Mouse (Mus musculus) limb, embryonic 15.5 days (tissue): Measurements from ENCODE around the gene Copg1. TPM values are rescaled to one million over a fixed set of nuclear protein-coding genes. Genes with fewer than 3 reads are reported as not detected.

Experiments used
- ATAC-seq: fragments of 200-750 bp; cut with Nextera tagmentation; 2 replicates; pipeline ENCODE4 v1.8.0; 2017; ENCODE audit warnings: low read depth, moderate TSS enrichment; ENCODE audit not compliant: insufficient number of reproducible peaks, low FRiP score, low TSS enrichment
- H3K27ac ChIP-seq: fragments of 300-500 bp; sonication (generic); 2 replicates; pipeline ENCODE4 v1.5.1; 2015; ENCODE audit warnings: moderate library complexity, mild to moderate bottlenecking, inconsistent platforms
- H3K27me3 ChIP-seq: fragments of 300-500 bp; sonication (generic); 2 replicates; pipeline ENCODE4 v1.6.1; 2015; ENCODE audit warnings: inconsistent platforms
- H3K36me3 ChIP-seq: fragments of 300-500 bp; sonication (generic); 2 replicates; pipeline ENCODE4 v1.6.1; 2015; ENCODE audit warnings: inconsistent platforms
- H3K4me1 ChIP-seq: fragments of 300-500 bp; sonication (generic); 2 replicates; pipeline ENCODE4 v1.6.1; 2015; ENCODE audit warnings: inconsistent platforms
- H3K4me2 ChIP-seq: fragments of 300-500 bp; sonication (generic); 2 replicates; pipeline ENCODE4 v1.6.1; 2015; ENCODE audit warnings: mild to moderate bottlenecking, inconsistent platforms
- H3K4me3 ChIP-seq: fragments of 300-500 bp; sonication (generic); 2 replicates; pipeline ENCODE4 v1.5.1; 2015; ENCODE audit warnings: mild to moderate bottlenecking, inconsistent platforms
- H3K9ac ChIP-seq: fragments of 300-500 bp; sonication (generic); 2 replicates; pipeline ENCODE4 v1.6.1; 2015; ENCODE audit warnings: inconsistent platforms
- H3K9me3 ChIP-seq: fragments of 300-500 bp; sonication (generic); 2 replicates; pipeline ENCODE4 v1.6.1; 2016; ENCODE audit warnings: inconsistent platforms
- WGBS: fragments of 180-500 bp; shearing (Covaris S2); methylation state at CpG from one replicate; pipeline ENCODE4 v1.1.7; 2015; 5-methylcytosine and 5-hydroxymethylcytosine counted together
- polyA plus RNA-seq: library from polyadenylated mRNA; unstranded; fragments of >200 nt; fragmentation: Nextera tagmentation; extraction: Ambion mirVana; gene quantifications from 2 replicates; pipeline ENCODE4 v1.2.1, GENCODE M21; 2015

The Copg1 gene
- 183 and 189 TPM in 2 replicates for polyA plus RNA-seq

- Histone ChIP-seq H3K36me3 (peaks cover 37% of the 10 kb centered on the region), H3K4me1 (peaks cover 8% of the 10 kb centered on the region), H3K4me3 (peak within 1 kb of the TSS; percentile 81), H3K9me3 (no peaks in the 10 kb centered on the region), H3K9ac (peak within 1 kb of the TSS; percentile 86), H3K27me3 (no peaks in the 10 kb centered on the region), H3K4me2 (peak within 1 kb of the TSS; percentile 57), H3K27ac (peak within 1 kb of the TSS; percentile 91)
- ATAC-seq, result peak; percentile 93
- WGBS, result 0% methylated on average over 31 of the region's 31 CpGs
Measured at GRCm38 (mm10) chr6:87887594-87888233, at the start of gene Copg1. Gene Copg1 (plus strand): TSS chr6:87887814.

GRCm38 (mm10) chr6:87838551-87839197 is 48.9 kb upstream of the Copg1 start, which contains the start of gene Isy1:
Gene Isy1 (minus strand): TSS chr6:87838798.
- H3K9me3 ChIP-seq, result no peaks in the 10 kb centered on the region
- H3K4me2 ChIP-seq, result peak within 1 kb of the TSS; percentile 80
- ATAC-seq, result peak; percentile 95
- peak within 1 kb of the TSS; percentile 83 for H3K4me3 ChIP-seq
- WGBS, result under 1% methylated on average over 46 of the region's 46 CpGs
- no peaks in the 10 kb centered on the region for H3K27me3 ChIP-seq
- peaks cover 12% of the 10 kb centered on the region; the same call in 1 of the 2 replicates for H3K4me1 ChIP-seq
- peak within 1 kb of the TSS; percentile 85 for H3K9ac ChIP-seq
- peaks cover 31% of the 10 kb centered on the region for H3K36me3 ChIP-seq
- H3K27ac ChIP-seq, result peak within 1 kb of the TSS; percentile 95

- Histone ChIP-seq H3K9ac (no peak overlapping the region), H3K4me1 (peaks cover 12% of the 10 kb centered on the region; the same call in 1 of the 2 replicates), H3K36me3 (peaks cover 33% of the 10 kb centered on the region), H3K27me3 (no peaks in the 10 kb centered on the region), H3K27ac (no peak overlapping the region), H3K9me3 (no peaks in the 10 kb centered on the region), H3K4me3 (no peak overlapping the region), H3K4me2 (no peak overlapping the region)
- ATAC-seq, result no peak
- WGBS, result 54% methylated on average over 11 of the region's 11 CpGs
Measured at GRCm38 (mm10) chr6:87839797-87840341, 47.7 kb upstream of the Copg1 start.

- Histone ChIP-seq H3K4me2 (no peak overlapping the region), H3K27ac (no peak overlapping the region), H3K9me3 (no peaks in the 10 kb centered on the region), H3K9ac (no peak overlapping the region), H3K27me3 (no peaks in the 10 kb centered on the region), H3K36me3 (peaks cover 38% of the 10 kb centered on the region), H3K4me3 (no peak overlapping the region), H3K4me1 (peaks cover 12% of the 10 kb centered on the region; the same call in 1 of the 2 replicates)
- no peak for ATAC-seq
- WGBS, result 71% methylated on average over 8 of the region's 8 CpGs
Measured at GRCm38 (mm10) chr6:87841635-87842034, 46.0 kb upstream of the Copg1 start.

GRCm38 (mm10) chr6:87842254-87842653 is 45.4 kb upstream of the Copg1 start:
- peaks cover 16% of the 10 kb centered on the region; the same call in 1 of the 2 replicates for H3K4me1 ChIP-seq
- no peak overlapping the region for H3K4me3 ChIP-seq
- H3K9me3 ChIP-seq, result no peaks in the 10 kb centered on the region
- no peak overlapping the region for H3K27ac ChIP-seq
- no peak overlapping the region for H3K4me2 ChIP-seq
- no peak for ATAC-seq
- WGBS, result 10% methylated on average over 1 of the region's 1 CpGs
- peaks cover 38% of the 10 kb centered on the region for H3K36me3 ChIP-seq
- H3K27me3 ChIP-seq, result no peaks in the 10 kb centered on the region
- no peak overlapping the region for H3K9ac ChIP-seq

GRCm38 (mm10) chr6:87845031-87845695 is 42.5 kb upstream of the Copg1 start:
- H3K36me3 ChIP-seq, result peaks cover 41% of the 10 kb centered on the region

GRCm38 (mm10) chr6:87846813-87847212 is 40.8 kb upstream of the Copg1 start:
- H3K9me3 ChIP-seq, result no peaks in the 10 kb centered on the region
- no peak for ATAC-seq
- 33% methylated on average over 1 of the region's 1 CpGs for WGBS
- H3K27me3 ChIP-seq, result no peaks in the 10 kb centered on the region
- peaks cover 27% of the 10 kb centered on the region for H3K4me1 ChIP-seq
- H3K27ac ChIP-seq, result no peak overlapping the region
- H3K4me2 ChIP-seq, result no peak overlapping the region
- no peak overlapping the region for H3K9ac ChIP-seq
- peaks cover 37% of the 10 kb centered on the region for H3K36me3 ChIP-seq
- H3K4me3 ChIP-seq, result no peak overlapping the region

More at GRCm38 (mm10) chr6:87845031-87845695, 42.5 kb upstream of the Copg1 start:
- no peak for ATAC-seq
- Histone ChIP-seq H3K9ac (no peak overlapping the region), H3K27me3 (no peaks in the 10 kb centered on the region), H3K4me3 (no peak overlapping the region), H3K27ac (no peak overlapping the region), H3K9me3 (no peaks in the 10 kb centered on the region), H3K4me1 (peaks cover 23% of the 10 kb centered on the region), H3K4me2 (no peak overlapping the region)
- WGBS, result 71% methylated on average over 13 of the region's 13 CpGs

- Histone ChIP-seq H3K4me1 (peaks cover 27% of the 10 kb centered on the region), H3K9me3 (no peaks in the 10 kb centered on the region), H3K36me3 (peaks cover 11% of the 10 kb centered on the region), H3K27ac (peak overlapping the region; percentile 96), H3K9ac (peak overlapping the region; percentile 99), H3K4me2 (peak overlapping the region; percentile 84), H3K4me3 (peak overlapping the region; percentile 98), H3K27me3 (no peaks in the 10 kb centered on the region)
- WGBS, result under 1% methylated on average over 8 of the region's 8 CpGs
- no peak for ATAC-seq
Measured at GRCm38 (mm10) chr6:87849780-87850154, 37.8 kb upstream of the Copg1 start.

GRCm38 (mm10) chr6:87850155-87850899 is 37.3 kb upstream of the Copg1 start:
- H3K36me3 ChIP-seq, result peaks cover 6% of the 10 kb centered on the region
- no peaks in the 10 kb centered on the region for H3K27me3 ChIP-seq
- ATAC-seq, result peak; percentile 54
- under 1% methylated on average over 73 of the region's 73 CpGs for WGBS
- peak overlapping the region; percentile 98 for H3K4me3 ChIP-seq
- H3K4me1 ChIP-seq, result peaks cover 27% of the 10 kb centered on the region
- peak overlapping the region; percentile 99 for H3K9ac ChIP-seq
- H3K4me2 ChIP-seq, result peak overlapping the region; percentile 84
- H3K27ac ChIP-seq, result peak overlapping the region; percentile 96
- H3K9me3 ChIP-seq, result no peaks in the 10 kb centered on the region

GRCm38 (mm10) chr6:87850900-87851614 is 36.6 kb upstream of the Copg1 start, which contains the start of gene Cnbp:
Gene Cnbp (minus strand): TSS chr6:87851106.
- ATAC-seq, result peak; percentile 98
- H3K9ac ChIP-seq, result peak within 1 kb of the TSS; percentile 99
- H3K27me3 ChIP-seq, result no peaks in the 10 kb centered on the region
- H3K27ac ChIP-seq, result peak within 1 kb of the TSS; percentile 96
- peak within 1 kb of the TSS; percentile 98 for H3K4me3 ChIP-seq
- H3K9me3 ChIP-seq, result no peaks in the 10 kb centered on the region
- peaks cover 27% of the 10 kb centered on the region for H3K4me1 ChIP-seq
- H3K36me3 ChIP-seq, result 0 out of 2 replicates have a peak, but pooled peaks cover 3% of the 10 kb centered on the region
- H3K4me2 ChIP-seq, result peak within 1 kb of the TSS; percentile 84
- WGBS, result under 1% methylated on average over 55 of the region's 55 CpGs
